Mouse (Mus musculus): ENCODE results near the gene Rps18. TPM values are rescaled to one million over a fixed set of nuclear protein-coding genes. Genes with fewer than 3 reads are reported as not detected.
"Not testable (repeated sequence)": the region's sequence is repeated elsewhere in the genome, so short reads cannot be mapped to it uniquely, and the experiment has no call there.

Gene Rps18
- polyA plus RNA-seq, 1 experiment, result 517 TPM

- no peaks in the 10 kb centered on the region for H3K79me2 ChIP-seq (ENCODE audit: control insufficient read depth, insufficient read depth)
- H3K27me3 ChIP-seq (ENCODE audit: control insufficient read depth, insufficient read depth, insufficient read length), result no peaks in the 10 kb centered on the region
- TF ChIP-seq USF1 (IDR thresholded peaks at IDR 0.05; ENCODE audit: low read depth), result no peak
- no peak overlapping the region for H3K4me3 ChIP-seq (ENCODE audit: insufficient read depth, poor library complexity, severe bottlenecking)
- H3ac ChIP-seq (ENCODE audit: control insufficient read depth, insufficient read length, low read depth), result no peak overlapping the region
- no peaks in the 10 kb centered on the region for H3K79me3 ChIP-seq (ENCODE audit: low read depth)
- H3K36me3 ChIP-seq (ENCODE audit: control insufficient read depth, insufficient read depth), result no peaks in the 10 kb centered on the region
Observed at GRCm38 (mm10) chr17:33995651-33996050, 39.9 kb upstream of the Rps18 start.

GRCm38 (mm10) chr17:33994959-33995358 is 39.2 kb upstream of the Rps18 start:
- TF ChIP-seq MYOG (IDR thresholded peaks at IDR 0.05; ENCODE audit: control insufficient read depth, extremely low read depth, insufficient read length), result no peak
- no peak for TF ChIP-seq MYOD1 (IDR thresholded peaks at IDR 0.05; ENCODE audit: control insufficient read depth, insufficient read length, low read depth)
- TF ChIP-seq MAX (IDR thresholded peaks at IDR 0.05), result no peak
- no peak for TF ChIP-seq USF1 (IDR thresholded peaks at IDR 0.05; ENCODE audit: low read depth)
- TF ChIP-seq CEBPB (IDR thresholded peaks at IDR 0.05; ENCODE audit: low read depth), result no peak
- no peak for TF ChIP-seq FOSL1 (IDR thresholded peaks at IDR 0.05; ENCODE audit: insufficient read depth, low read length, poor library complexity, severe bottlenecking)
- no peak for TF ChIP-seq CTCF (IDR thresholded peaks at IDR 0.05; ENCODE audit: control insufficient read depth, insufficient read depth, insufficient read length)
- Histone ChIP-seq H3K79me2 (ENCODE audit: control insufficient read depth, insufficient read depth) (no peaks in the 10 kb centered on the region), H3K4me3 (ENCODE audit: insufficient read depth, poor library complexity, severe bottlenecking) (no peak overlapping the region), H3K36me3 (ENCODE audit: control insufficient read depth, insufficient read depth) (no peaks in the 10 kb centered on the region), H3ac (ENCODE audit: control insufficient read depth, insufficient read length, low read depth) (no peak overlapping the region), H3K27me3 (ENCODE audit: control insufficient read depth, insufficient read depth, insufficient read length) (no peaks in the 10 kb centered on the region), H3K79me3 (ENCODE audit: low read depth) (no peaks in the 10 kb centered on the region)

- no peak for TF ChIP-seq MYOG (IDR thresholded peaks at IDR 0.05; ENCODE audit: control insufficient read depth, extremely low read depth, insufficient read length)
- TF ChIP-seq USF1 (IDR thresholded peaks at IDR 0.05; ENCODE audit: low read depth), result peak; percentile 92
- H3K36me3 ChIP-seq (ENCODE audit: control insufficient read depth, insufficient read depth), result no peaks in the 10 kb centered on the region
- H3K27me3 ChIP-seq (ENCODE audit: control insufficient read depth, insufficient read depth, insufficient read length), result peaks cover 7% of the 10 kb centered on the region
- H3K79me3 ChIP-seq (ENCODE audit: low read depth), result no peaks in the 10 kb centered on the region
- H3K4me3 ChIP-seq (ENCODE audit: insufficient read depth, poor library complexity, severe bottlenecking), result no peak overlapping the region
- no peak overlapping the region for H3ac ChIP-seq (ENCODE audit: control insufficient read depth, insufficient read length, low read depth)
- H3K79me2 ChIP-seq (ENCODE audit: control insufficient read depth, insufficient read depth), result no peaks in the 10 kb centered on the region
Observed at GRCm38 (mm10) chr17:33991788-33992664, 36.2 kb upstream of the Rps18 start.

GRCm38 (mm10) chr17:33982136-33982535 is 26.3 kb upstream of the Rps18 start:
- not testable (repeated sequence) for H3K4me3 ChIP-seq (ENCODE audit: insufficient read depth, poor library complexity, severe bottlenecking)

GRCm38 (mm10) chr17:33981192-33981909 is 25.6 kb upstream of the Rps18 start:
- peaks cover 17% of the 10 kb centered on the region for H3K27me3 ChIP-seq (ENCODE audit: control insufficient read depth, insufficient read depth, insufficient read length)
- H3ac ChIP-seq (ENCODE audit: control insufficient read depth, insufficient read length, low read depth); H3K79me2 ChIP-seq (ENCODE audit: control insufficient read depth, insufficient read depth): not testable (repeated sequence)

More at GRCm38 (mm10) chr17:33982136-33982535, 26.3 kb upstream of the Rps18 start:
- not testable (repeated sequence) for H3K36me3 ChIP-seq (ENCODE audit: control insufficient read depth, insufficient read depth); H3K79me3 ChIP-seq (ENCODE audit: low read depth); H3ac ChIP-seq (ENCODE audit: control insufficient read depth, insufficient read length, low read depth); H3K79me2 ChIP-seq (ENCODE audit: control insufficient read depth, insufficient read depth)
- peaks cover 17% of the 10 kb centered on the region for H3K27me3 ChIP-seq (ENCODE audit: control insufficient read depth, insufficient read depth, insufficient read length)

GRCm38 (mm10) chr17:33980181-33981035 is 24.6 kb upstream of the Rps18 start:
- H3K27me3 ChIP-seq (ENCODE audit: control insufficient read depth, insufficient read depth, insufficient read length), result peaks cover 17% of the 10 kb centered on the region
- H3K36me3 ChIP-seq (ENCODE audit: control insufficient read depth, insufficient read depth), result no peaks in the 10 kb centered on the region
- H3ac ChIP-seq (ENCODE audit: control insufficient read depth, insufficient read length, low read depth), result no peak overlapping the region
- H3K79me3 ChIP-seq (ENCODE audit: low read depth), result no peaks in the 10 kb centered on the region
- no peaks in the 10 kb centered on the region for H3K79me2 ChIP-seq (ENCODE audit: control insufficient read depth, insufficient read depth)
- H3K4me3 ChIP-seq (ENCODE audit: insufficient read depth, poor library complexity, severe bottlenecking), result no peak overlapping the region
- no peak for TF ChIP-seq USF1 (IDR thresholded peaks at IDR 0.05; ENCODE audit: low read depth)

More at GRCm38 (mm10) chr17:33981192-33981909, 25.6 kb upstream of the Rps18 start:
- H3K79me3 ChIP-seq (ENCODE audit: low read depth); H3K36me3 ChIP-seq (ENCODE audit: control insufficient read depth, insufficient read depth); H3K4me3 ChIP-seq (ENCODE audit: insufficient read depth, poor library complexity, severe bottlenecking): not testable (repeated sequence)

Measured in C2C12 (cell line).